Mouse (Mus musculus): ENCODE measurements around the gene Atp10a. TPM values are rescaled to one million over a fixed set of nuclear protein-coding genes. Genes with fewer than 3 reads are reported as not detected.

The Atp10a gene
- polyA plus RNA-seq, 1 experiment from 2014 or later: 0.20 TPM

DNA sequence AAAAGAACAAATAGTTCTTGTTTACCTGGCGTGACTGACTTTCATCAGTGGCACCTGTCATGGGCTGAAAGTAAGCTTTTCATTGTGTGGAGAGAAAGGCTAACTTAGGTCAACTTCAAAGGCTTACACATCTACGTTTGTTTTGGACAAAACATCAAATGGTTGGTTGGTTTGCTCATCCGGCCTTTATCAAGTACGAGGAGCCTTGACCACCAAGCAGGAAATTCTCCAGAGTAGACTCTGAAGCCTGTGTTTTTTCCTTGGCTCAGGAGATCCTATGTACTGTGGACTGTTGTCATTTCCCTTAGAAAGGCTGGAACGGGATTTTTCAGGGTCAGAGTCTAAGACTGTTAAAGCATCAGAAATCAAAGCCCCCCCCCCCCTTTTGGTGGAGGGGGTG, 90.9 kb downstream of the Atp10a start:
- 46% methylated on average over 5 of the region's 5 CpGs for WGBS (ENCODE audit: insufficient replicate concordance)
- H3K4me1 ChIP-seq (ENCODE audit: insufficient read depth): peaks cover 10% of the 10 kb centered on the region; the same call in 1 of the 2 replicates
- H3K9me3 ChIP-seq (ENCODE audit: low read length): no peaks in the 10 kb centered on the region
- H3K36me3 ChIP-seq (replicated peaks; ENCODE audit: insufficient read depth, low read length): no peaks in the 10 kb centered on the region
- no peak overlapping the region for H3K4me3 ChIP-seq (ENCODE audit: low read depth, low read length)
- ATAC-seq (no peak; the same call in 1 of the 2 replicates), DNase-seq (no peak)
- TF ChIP-seq CTCF (IDR thresholded peaks at IDR 0.05; ENCODE audit: low read depth) (no peak), EP300 (IDR thresholded peaks at IDR 0.05; ENCODE audit: low read depth) (no peak)
- no peak overlapping the region for H3K4me2 ChIP-seq (ENCODE audit: low read depth, low read length)
- no peak overlapping the region for H3K9ac ChIP-seq (replicated peaks)
- no peak overlapping the region for H3K27ac ChIP-seq (ENCODE audit: low read depth)
- H3K27me3 ChIP-seq (ENCODE audit: insufficient read depth, low read length): no peaks in the 10 kb centered on the region

DNA sequence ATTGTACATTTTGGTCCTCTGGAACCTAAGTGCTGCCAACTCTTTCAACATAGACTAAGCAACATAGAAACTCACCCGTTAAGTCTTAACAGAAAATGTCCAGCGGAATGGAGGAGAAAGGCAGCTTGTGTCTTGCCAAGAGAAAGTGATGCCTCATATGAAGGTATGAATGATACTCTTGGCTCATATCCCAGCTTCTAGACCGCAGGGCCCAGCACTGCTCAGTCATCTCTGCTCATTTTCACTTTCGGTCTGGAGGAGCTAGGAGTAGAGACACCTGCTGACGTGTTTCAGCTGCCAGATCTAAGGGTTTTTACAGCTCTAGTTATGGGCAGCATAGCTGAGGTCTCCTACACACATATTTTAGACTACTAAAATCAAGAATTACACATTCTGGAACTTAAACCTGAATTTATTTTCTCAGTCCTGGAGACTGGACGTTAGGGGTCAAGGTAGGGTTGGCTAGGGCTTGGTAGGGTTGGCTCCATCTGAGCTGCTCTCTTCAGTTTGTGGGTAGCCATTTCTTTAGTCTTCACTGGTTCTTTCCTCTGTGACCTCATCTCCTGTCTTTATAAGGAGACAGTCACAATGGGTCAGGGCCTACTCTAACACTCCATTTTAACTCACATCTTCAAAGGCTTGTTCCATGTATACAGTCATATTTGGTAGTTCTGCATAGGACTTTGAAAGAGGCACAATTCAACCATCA, 94.1 kb downstream of the Atp10a start:
- TF ChIP-seq CTCF (IDR thresholded peaks at IDR 0.05; ENCODE audit: low read depth) (no peak), EP300 (IDR thresholded peaks at IDR 0.05; ENCODE audit: low read depth) (no peak)
- WGBS (ENCODE audit: insufficient replicate concordance): 77% methylated on average over 6 of the region's 6 CpGs
- Histone ChIP-seq H3K9me3 (ENCODE audit: low read length) (no peaks in the 10 kb centered on the region), H3K4me1 (ENCODE audit: insufficient read depth) (0 out of 2 replicates have a peak, but pooled peaks cover 4% of the 10 kb centered on the region), H3K4me3 (ENCODE audit: low read depth, low read length) (no peak overlapping the region), H3K27ac (ENCODE audit: low read depth) (no peak overlapping the region), H3K27me3 (ENCODE audit: insufficient read depth, low read length) (no peaks in the 10 kb centered on the region), H3K9ac (replicated peaks) (no peak overlapping the region), H3K4me2 (ENCODE audit: low read depth, low read length) (no peak overlapping the region), H3K36me3 (replicated peaks; ENCODE audit: insufficient read depth, low read length) (no peaks in the 10 kb centered on the region)
- DNase-seq (no peak), ATAC-seq (no peak)

DNA sequence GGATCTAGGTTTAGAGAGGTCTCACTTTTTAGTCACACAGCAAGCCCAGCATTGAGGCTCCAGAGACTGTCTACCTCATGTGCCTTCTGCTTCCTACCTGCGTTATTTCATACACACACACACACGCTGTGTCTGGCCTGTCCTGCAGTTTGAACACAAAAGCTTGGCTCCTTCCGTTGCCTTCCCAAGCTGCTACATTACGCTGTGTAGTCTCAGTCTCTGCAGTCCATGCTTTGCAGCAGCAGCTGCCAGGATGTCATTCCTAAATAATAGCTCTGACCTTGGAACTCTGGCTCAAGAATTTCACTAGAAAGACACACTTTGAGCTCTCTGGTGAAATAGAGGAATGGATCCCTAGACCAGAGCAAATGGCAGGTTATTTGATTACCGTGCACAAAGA, 96.1 kb downstream of the Atp10a start:
- Histone ChIP-seq H3K4me2 (ENCODE audit: low read depth, low read length) (no peak overlapping the region), H3K4me3 (ENCODE audit: low read depth, low read length) (no peak overlapping the region), H3K9ac (replicated peaks) (no peak overlapping the region), H3K9me3 (ENCODE audit: low read length) (no peaks in the 10 kb centered on the region), H3K27me3 (ENCODE audit: insufficient read depth, low read length) (no peaks in the 10 kb centered on the region), H3K36me3 (replicated peaks; ENCODE audit: insufficient read depth, low read length) (no peaks in the 10 kb centered on the region), H3K4me1 (ENCODE audit: insufficient read depth) (no peaks in the 10 kb centered on the region), H3K27ac (ENCODE audit: low read depth) (no peak overlapping the region)
- TF ChIP-seq EP300 (IDR thresholded peaks at IDR 0.05; ENCODE audit: low read depth) (no peak), CTCF (IDR thresholded peaks at IDR 0.05; ENCODE audit: low read depth) (no peak)
- DNase-seq: no peak
- WGBS (ENCODE audit: insufficient replicate concordance): 66% methylated on average over 5 of the region's 5 CpGs
- no peak for ATAC-seq

DNA sequence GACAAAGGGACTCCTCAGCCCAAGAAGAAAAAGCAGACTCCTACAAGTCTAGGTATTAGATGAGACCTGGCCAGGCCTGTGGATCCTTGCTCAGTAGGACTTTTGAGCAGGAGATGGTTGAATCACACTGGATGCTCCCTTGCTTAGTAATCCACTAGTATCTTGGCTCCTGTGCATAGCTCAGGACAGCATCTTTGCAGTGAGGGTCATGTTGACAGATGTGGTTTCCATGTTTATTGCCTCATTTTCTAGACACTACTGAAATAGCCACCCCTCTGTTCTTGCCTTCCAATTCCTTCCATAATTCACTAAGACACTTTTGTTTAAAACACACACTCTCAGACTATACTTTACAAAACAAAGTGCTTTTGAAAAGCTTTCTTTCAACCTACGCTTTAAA, 98.1 kb downstream of the Atp10a start:
- no peak for ATAC-seq
- H3K36me3 ChIP-seq (replicated peaks; ENCODE audit: insufficient read depth, low read length): no peaks in the 10 kb centered on the region
- no peaks in the 10 kb centered on the region for H3K4me1 ChIP-seq (ENCODE audit: insufficient read depth)
- H3K27ac ChIP-seq (ENCODE audit: low read depth): no peak overlapping the region
- 84% methylated on average over 1 of the region's 1 CpGs for WGBS (ENCODE audit: insufficient replicate concordance)
- no peak for DNase-seq
- no peaks in the 10 kb centered on the region for H3K27me3 ChIP-seq (ENCODE audit: insufficient read depth, low read length)
- no peak overlapping the region for H3K4me3 ChIP-seq (ENCODE audit: low read depth, low read length)
- H3K9me3 ChIP-seq (ENCODE audit: low read length): no peaks in the 10 kb centered on the region
- no peak overlapping the region for H3K4me2 ChIP-seq (ENCODE audit: low read depth, low read length)
- no peak overlapping the region for H3K9ac ChIP-seq (replicated peaks)
- TF ChIP-seq CTCF (IDR thresholded peaks at IDR 0.05; ENCODE audit: low read depth) (no peak), EP300 (IDR thresholded peaks at IDR 0.05; ENCODE audit: low read depth) (no peak)

DNA sequence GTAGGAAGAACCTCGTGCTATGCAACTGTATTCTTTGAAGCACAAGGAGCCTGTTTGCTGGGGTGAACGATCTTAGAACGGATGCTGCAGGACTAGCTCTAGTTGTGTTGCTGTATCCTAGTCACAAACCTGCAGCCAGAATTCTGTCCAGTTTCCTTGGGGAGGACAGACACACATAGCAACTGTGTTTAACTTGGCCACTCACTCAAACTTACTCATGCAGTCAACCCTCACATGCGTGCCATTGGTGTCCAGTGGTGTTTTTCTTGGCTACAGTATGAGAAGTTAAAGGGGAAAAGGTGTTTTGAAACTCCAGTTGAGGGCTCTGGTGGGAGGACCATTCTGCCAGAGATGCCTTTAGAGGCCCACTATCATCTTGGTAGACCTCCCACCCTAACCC, 98.6 kb downstream of the Atp10a start:
- WGBS (ENCODE audit: insufficient replicate concordance): 82% methylated on average over 4 of the region's 4 CpGs
- Histone ChIP-seq H3K9me3 (ENCODE audit: low read length) (no peaks in the 10 kb centered on the region), H3K4me1 (ENCODE audit: insufficient read depth) (no peaks in the 10 kb centered on the region), H3K27ac (ENCODE audit: low read depth) (no peak overlapping the region), H3K4me3 (ENCODE audit: low read depth, low read length) (no peak overlapping the region), H3K27me3 (ENCODE audit: insufficient read depth, low read length) (no peaks in the 10 kb centered on the region), H3K4me2 (ENCODE audit: low read depth, low read length) (no peak overlapping the region), H3K9ac (replicated peaks) (no peak overlapping the region), H3K36me3 (replicated peaks; ENCODE audit: insufficient read depth, low read length) (no peaks in the 10 kb centered on the region)
- TF ChIP-seq EP300 (IDR thresholded peaks at IDR 0.05; ENCODE audit: low read depth) (no peak), CTCF (IDR thresholded peaks at IDR 0.05; ENCODE audit: low read depth) (no peak)
- ATAC-seq (no peak), DNase-seq (no peak)

DNA sequence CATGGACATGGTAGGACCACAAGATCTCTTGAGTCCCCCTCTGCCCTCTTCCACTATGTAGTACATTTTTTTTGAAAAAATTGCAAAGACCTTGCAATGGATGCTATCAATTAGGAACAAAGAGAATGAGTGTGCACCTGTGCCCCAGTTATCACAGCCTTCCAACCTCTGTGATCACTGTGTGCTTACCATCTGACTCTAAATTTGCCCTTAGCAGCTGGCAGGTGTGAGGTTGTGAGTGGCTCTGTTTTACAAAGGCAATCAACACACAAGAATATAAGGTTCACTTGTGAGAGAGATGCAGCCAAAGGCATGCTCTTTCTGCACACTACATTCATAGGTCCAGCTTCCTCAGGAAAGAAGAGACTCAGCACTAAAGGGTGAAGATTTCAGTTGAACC, 99.1 kb downstream of the Atp10a start:
- no peaks in the 10 kb centered on the region for H3K4me1 ChIP-seq (ENCODE audit: insufficient read depth)
- no peak for ATAC-seq
- no peak overlapping the region for H3K9ac ChIP-seq (replicated peaks)
- H3K27ac ChIP-seq (ENCODE audit: low read depth): no peak overlapping the region
- no peaks in the 10 kb centered on the region for H3K27me3 ChIP-seq (ENCODE audit: insufficient read depth, low read length)
- no peaks in the 10 kb centered on the region for H3K9me3 ChIP-seq (ENCODE audit: low read length)
- no peak overlapping the region for H3K4me3 ChIP-seq (ENCODE audit: low read depth, low read length)
- DNase-seq: no peak
- no peak overlapping the region for H3K4me2 ChIP-seq (ENCODE audit: low read depth, low read length)
- TF ChIP-seq CTCF (IDR thresholded peaks at IDR 0.05; ENCODE audit: low read depth) (no peak), EP300 (IDR thresholded peaks at IDR 0.05; ENCODE audit: low read depth) (no peak)
- H3K36me3 ChIP-seq (replicated peaks; ENCODE audit: insufficient read depth, low read length): no peaks in the 10 kb centered on the region

All from liver, postnatal 0 days (tissue).